Mouse (Mus musculus): ENCODE data around the gene Map3k7cl.

The Map3k7cl gene

GRCm38 (mm10) chr16:87585548-87586262, 32.6 kb downstream of the Map3k7cl start:
- DNase-seq (ENCODE audit: low read depth, low spot score): no peak

DNA sequence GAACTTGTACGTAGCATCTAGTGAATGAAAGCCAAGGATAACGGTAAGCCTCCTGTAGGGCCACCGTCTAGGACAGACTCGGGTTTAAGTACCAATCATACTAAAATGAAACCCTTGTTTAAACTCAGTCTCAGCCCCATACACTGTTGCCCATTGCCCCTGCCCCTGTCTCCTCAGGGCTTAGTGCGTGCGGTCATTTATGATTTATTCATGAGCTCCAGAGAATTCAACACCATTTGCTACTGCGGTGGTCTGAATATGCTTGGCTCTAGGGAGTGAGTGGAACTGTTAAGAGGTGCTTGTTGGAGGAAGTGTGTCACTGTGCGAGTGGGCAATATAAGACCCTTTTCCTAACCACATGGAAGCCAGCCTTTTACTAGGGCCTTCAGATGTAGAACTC, 34.7 kb downstream of the Map3k7cl start:
- no peak for DNase-seq (ENCODE audit: low read depth, low spot score)

DNA sequence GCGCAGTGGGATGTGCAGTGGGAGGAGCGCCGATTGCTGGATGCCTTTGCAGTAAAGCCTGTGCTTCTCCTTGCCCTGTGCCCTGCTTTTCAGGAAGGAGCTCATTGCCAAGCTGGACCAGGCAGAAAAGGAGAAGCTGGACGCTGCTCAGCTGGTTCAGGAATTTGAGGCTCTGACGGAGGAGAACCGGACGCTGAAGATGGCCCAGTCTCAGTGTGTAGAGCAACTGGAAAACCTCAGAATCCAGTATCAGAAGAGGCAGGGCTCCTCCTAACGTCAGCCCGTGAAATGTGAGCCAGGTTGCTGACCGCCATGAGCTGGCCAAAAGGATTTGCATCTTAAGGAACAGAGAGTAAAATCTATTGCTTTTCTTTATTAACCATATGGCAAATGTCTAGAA, 41.0 kb downstream of the Map3k7cl start:
- no peak for DNase-seq (ENCODE audit: low read depth, low spot score)

DNA sequence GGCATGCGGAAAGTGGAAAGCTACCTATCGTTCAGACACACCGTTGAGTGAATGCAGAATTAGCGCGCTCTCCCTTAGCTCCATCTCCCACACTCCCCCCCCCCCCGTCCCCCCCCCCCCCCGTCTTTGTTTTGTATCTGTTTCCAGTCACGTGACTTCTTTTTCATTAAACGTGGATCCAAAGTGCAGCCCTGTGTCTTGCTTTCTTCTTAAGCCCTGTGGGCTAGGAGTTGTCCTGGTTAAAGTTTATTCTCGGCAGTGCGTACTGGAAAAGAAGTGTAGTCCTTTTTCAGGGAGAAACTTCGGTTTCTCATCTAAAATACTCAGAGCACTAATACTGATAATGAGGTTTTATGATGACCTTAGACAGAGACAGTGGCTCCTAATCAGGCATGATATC, 42.0 kb downstream of the Map3k7cl start:
- DNase-seq (ENCODE audit: low read depth, low spot score): no peak

DNA sequence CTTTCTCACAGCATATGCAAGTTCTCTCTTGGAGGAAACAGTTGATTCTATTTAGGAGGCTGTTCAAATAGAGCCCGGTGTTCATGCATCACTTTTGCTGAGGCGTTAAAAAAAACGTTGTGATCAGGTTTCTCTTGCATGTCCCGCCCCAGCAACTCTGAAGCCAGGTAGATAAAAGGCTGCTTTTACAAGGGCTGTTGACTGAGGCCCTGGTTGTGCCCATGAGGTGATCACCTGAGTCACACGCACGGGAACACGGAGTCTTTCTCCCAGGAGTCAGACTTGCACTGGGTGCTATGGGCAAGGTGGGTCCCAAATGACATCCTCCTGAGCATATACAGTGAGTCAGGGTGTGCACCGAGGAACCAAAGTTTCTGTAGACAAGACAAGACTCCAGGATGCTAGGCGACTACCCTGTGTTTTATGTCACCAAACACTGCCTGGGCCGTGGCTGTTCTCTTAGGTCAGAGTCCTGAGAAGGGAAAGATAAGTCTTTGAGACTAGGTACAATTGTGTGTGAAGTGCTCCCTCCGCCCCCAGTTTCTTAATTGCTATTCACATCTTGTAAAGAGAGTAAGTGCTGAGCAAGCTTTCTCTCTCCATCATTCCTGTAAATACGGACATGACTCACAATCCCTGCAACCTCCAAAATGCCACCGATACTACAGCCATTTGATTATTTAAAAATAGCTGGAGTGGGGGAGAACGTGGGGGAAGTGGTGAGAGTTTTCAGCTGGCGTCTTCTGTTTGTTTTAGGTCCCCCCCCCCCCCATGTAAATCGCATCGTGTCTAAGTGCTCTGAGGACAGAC, 49.8 kb downstream of the Map3k7cl start:
- no peak for DNase-seq (ENCODE audit: low read depth, low spot score)

GRCm38 (mm10) chr16:87604002-87604401, 50.9 kb downstream of the Map3k7cl start:
- no peak for DNase-seq (ENCODE audit: low read depth, low spot score)

- DNase-seq (ENCODE audit: low read depth, low spot score): no peak
These were observed 51.8 kb downstream of the Map3k7cl start for GRCm38 (mm10) chr16:87604883-87605282.

- no peak for DNase-seq (ENCODE audit: low read depth, low spot score)
These were observed 54.3 kb downstream of the Map3k7cl start for GRCm38 (mm10) chr16:87607383-87607782.

DNA sequence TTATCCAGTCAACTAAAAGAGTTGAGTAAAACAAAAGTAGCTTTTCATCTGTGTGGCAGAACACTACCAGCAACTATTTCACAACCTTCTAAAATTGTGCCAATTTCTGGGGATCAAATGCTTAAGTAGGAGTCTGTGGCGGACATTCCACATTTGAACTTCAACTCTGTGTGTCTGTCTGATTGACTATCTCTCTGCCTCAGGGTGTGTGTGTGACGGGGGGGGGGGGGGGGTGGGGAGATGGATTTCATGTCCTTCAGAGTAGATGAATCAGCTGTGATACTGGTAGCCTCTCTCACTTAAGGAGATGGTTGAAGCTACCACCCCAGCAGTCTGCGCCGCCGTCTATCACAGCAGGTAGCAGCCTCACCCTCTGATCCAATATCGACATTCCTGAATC, 54.8 kb downstream of the Map3k7cl start:
- DNase-seq (ENCODE audit: low read depth, low spot score): no peak

GRCm38 (mm10) chr16:87610142-87610541, 57.0 kb downstream of the Map3k7cl start:
- DNase-seq (ENCODE audit: low read depth, low spot score): no peak

DNA sequence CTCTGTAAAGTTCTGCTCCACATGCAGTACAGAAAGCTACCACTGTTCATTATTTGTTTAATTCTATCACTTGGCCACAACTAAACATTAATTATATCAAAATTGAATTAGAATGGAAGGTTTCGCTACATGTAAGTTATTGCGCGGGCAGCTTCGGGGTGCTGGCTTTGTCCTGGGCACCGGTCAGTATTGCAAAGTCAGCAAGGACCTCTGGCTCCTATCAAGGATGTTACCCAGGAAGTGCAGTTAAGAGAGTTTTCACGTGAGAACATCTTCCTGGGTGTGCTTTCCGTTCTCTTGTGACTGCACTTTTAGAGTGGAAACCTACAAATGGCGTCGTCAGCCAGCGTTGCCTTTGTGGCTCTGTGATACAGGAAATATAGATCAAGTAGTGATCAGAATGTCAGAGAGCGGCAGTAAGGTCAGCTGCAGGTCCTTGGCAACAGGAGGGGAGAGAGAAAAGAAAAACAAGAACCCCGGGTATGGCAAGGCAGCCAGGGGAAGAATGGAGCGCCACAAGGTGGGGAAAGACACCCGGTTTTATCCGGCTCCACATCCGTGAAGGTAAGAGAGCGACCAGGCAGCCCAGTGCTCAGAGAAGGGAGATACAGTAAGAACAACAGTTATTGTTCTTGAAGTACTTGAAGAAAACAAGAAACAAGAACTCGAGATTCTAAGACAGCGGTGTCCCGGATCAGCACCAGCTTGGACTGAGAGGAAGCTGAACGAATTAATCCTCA, 57.6 kb downstream of the Map3k7cl start:
- no peak for DNase-seq (ENCODE audit: low read depth, low spot score)

- no peak for DNase-seq (ENCODE audit: low read depth, low spot score)
These were observed 58.3 kb downstream of the Map3k7cl start for GRCm38 (mm10) chr16:87611420-87611819.

DNA sequence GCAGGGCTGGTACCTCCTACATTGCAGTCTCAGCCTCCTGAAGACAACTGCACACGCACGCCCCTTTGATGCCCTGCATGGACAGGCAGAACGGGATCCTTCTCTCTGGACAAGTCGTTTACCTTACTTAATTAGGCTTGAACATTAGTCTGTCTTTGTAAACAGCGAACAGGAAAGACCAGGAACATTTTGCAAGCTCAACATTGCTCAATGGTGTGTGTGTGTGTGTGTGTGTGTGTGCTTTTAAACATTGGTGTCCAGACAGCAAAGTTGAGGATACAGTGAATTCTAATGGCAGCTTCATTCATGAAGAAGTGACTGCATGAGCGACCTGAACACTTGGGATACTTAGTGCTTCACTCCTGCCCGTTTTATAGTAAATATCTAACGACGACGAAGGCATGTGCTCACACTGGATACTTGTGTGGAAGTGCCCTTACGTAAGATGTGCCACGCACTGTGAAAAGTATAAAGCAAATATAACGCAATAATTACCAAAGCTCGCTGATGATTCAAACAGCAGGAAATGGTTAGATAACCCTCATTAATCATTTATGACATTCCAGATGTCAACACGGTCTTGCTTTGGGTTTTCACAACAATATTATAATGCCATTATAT, 59.2 kb downstream of the Map3k7cl start:
- no peak for DNase-seq (ENCODE audit: low read depth, low spot score)

DNA sequence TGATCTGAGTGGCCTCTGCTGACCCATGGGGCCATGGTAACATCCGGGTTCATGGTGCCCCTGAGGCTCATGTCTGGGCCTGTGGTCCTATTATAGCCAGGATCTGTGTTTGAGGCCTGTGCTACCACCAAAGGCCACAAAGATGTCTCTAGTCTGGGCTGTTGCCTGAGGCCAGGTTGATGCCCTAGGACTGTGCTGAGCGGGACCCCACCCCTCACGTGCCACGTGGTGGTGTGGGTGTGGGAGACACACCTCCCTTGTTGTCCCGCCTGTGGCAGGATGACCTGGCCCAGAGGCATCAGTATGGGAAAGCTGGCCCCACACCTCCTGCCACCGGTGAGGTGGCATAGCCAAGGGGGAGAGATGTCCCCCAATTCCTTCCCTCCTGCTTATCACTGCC, 64.2 kb downstream of the Map3k7cl start:
- no peak for DNase-seq (ENCODE audit: low read depth, low spot score)

DNA sequence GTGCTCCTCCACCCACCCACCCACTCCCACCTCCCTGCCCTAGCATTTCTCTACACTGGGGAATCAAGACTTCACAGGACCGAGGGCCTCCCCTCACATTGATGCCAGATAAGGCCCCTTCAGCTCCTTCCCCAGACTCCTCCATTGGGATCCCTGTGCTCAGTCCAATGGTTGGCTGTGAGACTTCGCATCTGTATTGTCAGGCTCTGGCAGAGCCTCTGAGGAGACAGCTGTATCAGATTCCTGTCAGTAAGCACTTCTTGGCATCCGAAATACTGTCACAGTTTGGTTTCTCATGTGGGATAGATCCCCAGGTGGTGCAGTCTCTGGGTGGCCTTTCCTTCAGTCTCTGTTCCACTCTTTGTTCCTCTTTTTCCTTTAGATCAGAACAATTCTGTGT, 68.1 kb downstream of the Map3k7cl start:
- DNase-seq (ENCODE audit: low read depth, low spot score): no peak

- no peak for DNase-seq (ENCODE audit: low read depth, low spot score)
These were observed 70.8 kb downstream of the Map3k7cl start for GRCm38 (mm10) chr16:87623881-87624280.

GRCm38 (mm10) chr16:87624937-87625336, 71.8 kb downstream of the Map3k7cl start:
- no peak for DNase-seq (ENCODE audit: low read depth, low spot score)

- DNase-seq (ENCODE audit: low read depth, low spot score): no peak
These were observed 72.2 kb downstream of the Map3k7cl start for GRCm38 (mm10) chr16:87625341-87625740.

GRCm38 (mm10) chr16:87625816-87626215, 72.7 kb downstream of the Map3k7cl start:
- no peak for DNase-seq (ENCODE audit: low read depth, low spot score)

- no peak for DNase-seq (ENCODE audit: low read depth, low spot score)
These were observed 73.6 kb downstream of the Map3k7cl start for GRCm38 (mm10) chr16:87626696-87627095.

- no peak for DNase-seq (ENCODE audit: low read depth, low spot score)
These were observed 81.6 kb downstream of the Map3k7cl start for GRCm38 (mm10) chr16:87634709-87635108.

DNA sequence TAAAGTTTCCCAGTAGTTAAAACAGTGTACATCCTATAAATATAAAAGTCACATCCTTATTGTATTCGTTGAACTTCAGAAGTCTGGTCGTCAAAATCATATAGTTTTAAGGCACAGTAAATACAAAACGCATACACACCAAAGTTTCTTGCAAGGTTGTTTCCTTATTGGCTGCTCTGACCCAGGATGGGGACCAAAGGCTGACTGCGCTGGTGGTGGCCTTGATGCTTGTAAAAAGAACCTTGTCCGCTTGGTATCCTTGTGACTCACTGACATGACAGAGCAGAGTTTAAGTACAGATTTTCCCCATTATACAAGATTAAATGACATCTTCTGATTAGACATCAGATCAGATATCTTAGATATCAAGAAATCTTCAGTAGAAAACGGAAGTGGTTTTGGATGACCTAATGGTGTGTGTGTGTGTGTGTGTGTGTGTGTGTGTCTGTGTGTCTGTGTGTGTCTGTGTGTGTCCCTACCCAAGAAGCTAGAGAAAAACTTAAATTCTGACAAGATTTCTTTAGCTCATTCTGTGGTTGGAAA, 82.2 kb downstream of the Map3k7cl start:
- DNase-seq (ENCODE audit: low read depth, low spot score): no peak

All from brain, embryonic 18.5 days (tissue).